Mouse (Mus musculus) spleen, postnatal 36 days (tissue): ENCODE results near the gene Myo6.
A peak's percentile ranks its signal among the peaks of the same experiment; 100 is the strongest.

ENCODE experiments used
- DNase-seq, 2 experiments: peaks; one replicate each; pipeline ENCODE4 v3.0.0; 2022; ENCODE audit warnings: low spot score in 2 of 2, mixed read lengths in 1 of 2

The Myo6 gene

DNA sequence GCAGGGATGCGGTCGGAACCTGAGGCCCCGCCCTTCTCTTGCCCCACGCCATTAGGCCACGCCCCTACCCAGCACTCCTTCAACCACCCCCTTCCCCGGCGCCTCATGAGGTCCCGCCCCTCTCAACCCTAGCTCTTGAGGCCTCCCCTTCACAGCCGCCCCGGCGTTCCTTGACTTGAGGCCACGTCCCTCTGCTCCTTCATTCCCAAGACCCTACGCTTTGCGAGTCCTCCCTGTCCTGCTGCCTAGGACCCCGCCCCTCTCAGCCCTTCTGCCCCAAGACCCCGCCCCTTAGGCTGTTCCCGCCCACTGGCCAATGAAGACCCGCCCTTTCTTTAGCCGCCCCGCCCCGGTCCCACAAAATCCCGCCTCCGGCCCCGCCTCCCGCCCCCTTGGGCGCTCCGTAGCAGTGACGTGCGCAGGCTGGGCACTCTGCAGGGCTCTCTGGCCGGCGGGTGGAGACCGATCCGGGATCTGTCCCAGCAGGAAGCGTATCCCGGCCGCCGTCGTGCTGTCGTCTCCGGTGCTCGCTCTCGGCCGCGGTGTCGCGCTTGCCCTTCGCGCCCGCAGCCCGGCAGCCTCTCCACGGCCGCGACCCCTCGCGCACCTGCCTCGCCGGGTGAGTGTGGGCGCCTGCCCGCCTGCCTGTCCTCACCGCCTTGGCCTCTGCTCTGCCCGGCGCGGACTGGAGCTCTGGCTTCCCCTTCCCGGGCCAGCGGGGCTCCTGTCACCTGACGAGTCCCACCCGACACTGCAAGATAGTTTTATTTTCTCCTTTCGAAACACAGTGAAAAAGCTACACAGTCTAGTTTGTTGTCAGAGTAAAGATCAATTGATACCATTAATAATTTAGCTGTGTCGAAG, at the start of gene Myo6:
Gene Myo6 (plus strand): TSS at position 421 of the 864 bp plus-strand sequence.
- DNase-seq: peak; percentile 76 to 81

GRCm38 (mm10) chr9:80145992-80146587, 18.7 kb upstream of the Myo6 start:
- DNase-seq: no peak

DNA sequence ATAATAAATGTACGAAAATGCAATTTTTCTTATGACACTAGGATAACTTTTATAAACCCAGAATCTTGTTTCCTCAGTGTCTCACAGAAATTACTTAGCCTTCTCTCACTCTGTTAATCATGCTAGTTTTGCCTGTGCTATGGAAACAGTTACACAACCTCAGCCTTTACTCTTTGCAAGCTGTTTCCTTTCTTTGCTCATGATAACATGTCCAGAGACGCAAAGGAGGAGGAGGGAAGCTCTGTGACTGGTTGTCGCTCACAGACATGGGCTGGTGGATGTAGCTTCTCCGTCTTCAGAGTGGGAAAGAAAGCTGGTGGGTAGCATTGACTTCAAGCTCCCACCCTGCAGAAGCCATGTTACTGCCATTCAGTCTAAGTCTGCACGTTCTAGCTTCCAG, 15.2 kb upstream of the Myo6 start:
- DNase-seq: no peak

GRCm38 (mm10) chr9:80155277-80155676, 9.6 kb upstream of the Myo6 start:
- DNase-seq: no peak

DNA sequence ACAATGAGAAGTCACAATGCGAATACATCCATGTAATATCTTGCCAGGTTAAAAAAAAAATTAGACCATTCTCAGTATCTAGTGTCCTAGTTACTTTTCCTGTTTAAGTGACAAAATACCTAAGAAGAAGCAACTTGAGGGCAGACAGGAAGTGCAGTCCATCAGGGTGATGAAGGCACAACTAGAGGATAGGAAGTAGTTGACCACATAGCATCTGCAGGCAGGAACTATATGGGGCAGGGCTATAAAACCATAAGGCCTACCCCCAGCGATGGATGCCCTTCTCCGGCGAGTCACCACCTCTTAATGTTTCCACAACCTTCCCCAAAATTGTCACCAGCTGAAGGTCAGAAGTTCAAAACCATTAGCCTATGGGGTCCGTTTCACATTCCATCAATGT, 8.1 kb upstream of the Myo6 start:
- DNase-seq: no peak

DNA sequence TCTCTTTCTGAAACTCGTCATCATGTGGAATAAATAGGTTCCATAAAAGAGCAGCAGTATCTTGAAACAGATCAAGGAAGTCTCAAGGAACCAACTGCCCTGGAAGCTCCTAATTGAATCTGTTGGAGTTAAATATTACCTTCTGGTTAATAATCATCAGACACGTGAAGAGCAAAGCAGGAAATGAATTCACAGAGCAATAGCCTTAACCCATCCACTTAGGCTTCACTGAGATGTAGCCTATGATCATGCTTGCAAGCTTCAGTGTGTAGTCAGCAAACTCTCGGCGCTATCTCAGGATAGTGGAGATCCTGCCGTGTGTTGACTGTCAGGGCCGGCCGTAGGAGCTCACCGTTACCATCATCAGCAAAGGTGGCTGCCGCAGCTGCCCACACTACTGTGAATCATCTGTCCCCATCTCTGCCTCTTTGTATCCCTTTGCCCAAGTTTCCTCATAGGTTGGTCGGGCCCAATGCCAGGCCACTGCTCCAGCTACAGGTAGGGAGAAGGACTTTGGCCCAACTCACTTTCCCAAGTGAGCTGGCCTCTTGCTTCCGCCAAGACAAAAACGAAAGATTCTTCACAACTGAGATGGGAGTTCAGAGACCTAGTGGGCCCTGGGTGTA, 6.9 kb upstream of the Myo6 start:
- DNase-seq: no peak

DNA sequence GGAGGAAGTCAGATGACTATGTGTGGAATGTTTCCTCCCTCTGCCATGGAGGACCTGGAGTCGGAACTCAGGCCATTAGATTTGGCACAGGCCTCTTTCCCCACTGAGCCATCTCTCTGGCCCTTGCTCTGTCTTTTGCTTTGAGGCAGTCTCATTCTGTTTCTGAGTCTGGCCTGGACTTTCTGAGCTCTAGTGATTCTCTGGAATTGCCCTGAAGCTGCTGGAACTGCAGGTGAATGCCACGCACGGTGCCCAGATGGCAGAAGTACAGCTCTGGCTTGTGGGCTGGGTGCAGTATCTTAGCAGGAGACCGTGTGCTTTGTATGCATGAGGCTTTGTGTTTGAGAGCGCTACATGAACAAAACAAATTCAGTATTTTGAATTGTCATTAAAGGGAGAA, 5.9 kb upstream of the Myo6 start:
- no peak for DNase-seq

GRCm38 (mm10) chr9:80161451-80161850, 3.4 kb upstream of the Myo6 start:
- no peak for DNase-seq

DNA sequence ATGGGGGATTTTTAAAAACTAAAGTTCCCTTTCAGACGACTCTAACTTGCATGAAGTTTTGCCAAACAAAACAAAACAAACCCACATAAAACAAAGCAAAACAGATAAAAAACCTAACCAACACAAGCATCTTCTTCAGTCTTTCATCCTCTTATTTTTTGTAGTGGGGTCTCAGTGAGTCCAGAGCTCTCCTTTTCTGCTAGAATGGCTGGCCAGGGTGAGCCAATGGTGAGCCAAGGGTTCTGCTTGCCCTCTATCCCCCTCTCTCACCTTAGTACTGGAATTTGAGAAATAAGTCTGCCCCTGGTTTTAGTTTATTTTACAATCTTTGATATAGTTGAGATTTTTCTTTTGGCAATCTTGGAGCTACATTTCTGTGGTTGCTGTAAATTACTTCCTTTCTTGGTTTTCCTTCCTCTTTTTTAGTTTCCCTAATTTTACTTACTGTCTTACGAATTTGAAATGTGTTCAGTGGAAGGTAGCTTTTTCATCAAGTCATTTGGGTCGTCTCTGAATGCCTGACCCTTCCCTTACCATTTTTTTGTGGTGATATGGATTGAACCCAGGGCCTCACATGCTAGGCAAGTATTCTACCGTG, 1.6 kb upstream of the Myo6 start:
- no peak for DNase-seq

DNA sequence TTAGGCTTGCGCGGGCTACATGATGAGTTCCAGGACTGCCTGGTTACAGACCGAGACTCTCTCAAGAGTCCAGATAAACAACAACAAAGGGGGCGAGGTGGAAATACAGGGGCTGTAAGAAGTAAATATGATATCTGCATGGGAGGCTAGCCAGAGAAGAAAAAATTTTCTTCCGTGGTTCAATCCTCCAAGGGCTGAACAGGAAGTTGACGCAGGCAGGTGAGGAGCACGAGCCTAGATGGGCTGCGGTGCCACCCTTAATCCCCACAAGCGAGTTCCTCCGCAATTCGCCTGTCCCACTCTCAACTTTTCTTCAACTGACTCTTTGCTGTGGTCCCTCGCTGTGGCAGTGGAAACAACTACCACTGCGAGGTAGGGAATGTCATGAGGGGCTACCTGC, 640 bp upstream of the Myo6 start:
- DNase-seq: peak in 1 of 2 experiments; percentile 6

GRCm38 (mm10) chr9:80165690-80166089, 859 bp downstream of the Myo6 start:
- DNase-seq: no peak

- no peak for DNase-seq
These were observed 1.6 kb downstream of the Myo6 start for GRCm38 (mm10) chr9:80166425-80166824.

- DNase-seq: no peak
These were observed 2.3 kb downstream of the Myo6 start for GRCm38 (mm10) chr9:80167089-80167488.

DNA sequence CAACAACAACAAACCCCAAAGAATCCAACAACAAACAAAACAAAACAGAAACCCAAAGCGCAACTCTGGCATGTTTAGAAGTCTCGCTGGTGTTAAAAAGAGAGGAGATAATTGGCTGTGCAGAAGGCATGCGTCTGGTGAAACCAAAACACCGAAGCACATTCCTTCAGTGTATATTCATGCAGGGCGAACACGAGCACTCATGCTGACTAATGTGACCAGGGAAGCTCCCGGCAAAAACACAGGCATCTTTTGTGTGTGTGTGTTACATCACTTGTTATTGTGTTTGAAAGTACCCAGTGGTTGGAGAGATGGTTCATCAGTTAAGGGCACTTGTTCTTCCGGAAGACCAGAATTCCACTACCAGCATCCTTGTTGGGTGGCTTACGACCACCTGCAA, 4.7 kb downstream of the Myo6 start:
- no peak for DNase-seq

GRCm38 (mm10) chr9:80171241-80171640, 6.4 kb downstream of the Myo6 start:
- no peak for DNase-seq

- no peak for DNase-seq
These were observed 7.8 kb downstream of the Myo6 start for GRCm38 (mm10) chr9:80172396-80173222.

DNA sequence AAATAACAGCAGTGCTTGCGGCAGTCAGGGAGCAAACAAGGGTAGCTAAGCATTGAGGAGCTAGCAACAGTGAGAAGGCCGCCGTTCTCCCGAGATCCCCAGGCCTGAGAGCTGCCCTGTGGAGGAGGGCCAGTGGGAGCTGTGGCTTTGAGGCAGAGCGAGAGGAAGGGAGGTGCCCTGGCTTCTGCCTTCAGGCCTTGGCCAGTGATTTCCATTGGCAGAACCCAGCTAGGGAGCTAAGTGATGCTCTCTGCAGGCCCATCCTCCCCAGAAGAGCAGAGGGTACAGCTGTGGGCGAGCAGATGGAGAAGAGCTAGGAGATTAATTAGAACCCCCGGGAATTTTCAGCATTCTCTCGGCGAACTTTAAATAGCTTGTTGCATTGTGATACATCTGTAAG, 8.8 kb downstream of the Myo6 start:
- DNase-seq: no peak

- no peak for DNase-seq
These were observed 12.1 kb downstream of the Myo6 start for GRCm38 (mm10) chr9:80176696-80177478.

GRCm38 (mm10) chr9:80178670-80179069, 13.8 kb downstream of the Myo6 start:
- DNase-seq: no peak

- no peak for DNase-seq
These were observed 14.9 kb downstream of the Myo6 start for GRCm38 (mm10) chr9:80179688-80180087.

DNA sequence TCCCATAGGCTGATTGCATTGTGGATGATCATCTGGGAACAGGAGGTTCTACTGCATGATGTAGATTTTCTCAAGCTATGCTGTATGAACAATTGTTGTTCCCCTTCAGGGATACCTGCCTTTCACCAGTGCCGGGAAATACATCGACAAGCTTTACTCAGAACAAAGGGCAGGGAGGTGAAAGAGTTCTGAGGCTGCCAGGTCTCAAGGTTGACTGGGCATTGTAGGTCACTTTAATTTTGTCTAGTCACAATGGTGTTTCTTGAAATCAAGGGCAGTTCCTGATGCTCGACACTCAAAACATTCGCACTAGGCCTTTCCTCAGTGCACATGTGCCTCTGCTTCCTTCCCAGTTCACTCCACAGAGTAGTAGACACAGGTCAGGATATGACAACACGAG, 15.9 kb downstream of the Myo6 start:
- DNase-seq: no peak
